Mouse (Mus musculus): ENCODE results near the gene Gpx4.

- TF ChIP-seq USF1 (IDR thresholded peaks at IDR 0.05; ENCODE audit: low read depth) (no peak), POLR2A (IDR thresholded peaks at IDR 0.05; ENCODE audit: insufficient read length, low read depth) (no peak), CEBPB (IDR thresholded peaks at IDR 0.05; ENCODE audit: insufficient read depth, poor library complexity, severe bottlenecking) (no peak), E2F4 (IDR thresholded peaks at IDR 0.05; ENCODE audit: insufficient read depth) (no peak), POLR2AphosphoS2 (IDR thresholded peaks at IDR 0.05; ENCODE audit: insufficient read length, low read depth) (no peak), MYOD1 (IDR thresholded peaks at IDR 0.05; ENCODE audit: control insufficient read depth in 1 of 3, insufficient read length in 2 of 3, low read depth in 2 of 3) (no peak), TCF12 (IDR thresholded peaks at IDR 0.05; ENCODE audit: insufficient read depth, poor library complexity, severe bottlenecking) (no peak)
Measured at GRCm38 (mm10) chr10:80017771-80018170, 29.2 kb upstream of the Gpx4 start.
